Mouse (Mus musculus): Measurements from ENCODE around the gene Dnajc15. TPM values are rescaled to one million over a fixed set of nuclear protein-coding genes. Genes with fewer than 3 reads are reported as not detected.

The Dnajc15 gene
- polyA plus RNA-seq, 1 experiment = 50.1 TPM

GRCm38 (mm10) chr14:77771626-77772025 is 103.3 kb downstream of the Dnajc15 start:
- no peaks in the 10 kb centered on the region for H3K36me3 ChIP-seq (ENCODE audit: control insufficient read depth, insufficient read depth)
- no peak overlapping the region for H3ac ChIP-seq (ENCODE audit: control insufficient read depth, insufficient read length, low read depth)
- no peaks in the 10 kb centered on the region for H3K27me3 ChIP-seq (ENCODE audit: control insufficient read depth, insufficient read depth, insufficient read length)
- no peak overlapping the region for H3K4me3 ChIP-seq (ENCODE audit: insufficient read depth, poor library complexity, severe bottlenecking)
- H3K79me3 ChIP-seq (ENCODE audit: low read depth) = no peaks in the 10 kb centered on the region
- TF ChIP-seq MYOD1 (IDR thresholded peaks at IDR 0.05; ENCODE audit: control insufficient read depth, insufficient read length, low read depth) (no peak), FOSL1 (IDR thresholded peaks at IDR 0.05; ENCODE audit: insufficient read depth, low read length, poor library complexity, severe bottlenecking) (no peak), USF1 (IDR thresholded peaks at IDR 0.05; ENCODE audit: low read depth) (no peak), MYOG (IDR thresholded peaks at IDR 0.05; ENCODE audit: control insufficient read depth, extremely low read depth, insufficient read length) (no peak), MAX (IDR thresholded peaks at IDR 0.05) (no peak), CTCF (IDR thresholded peaks at IDR 0.05; ENCODE audit: control insufficient read depth, insufficient read depth, insufficient read length) (no peak), CEBPB (IDR thresholded peaks at IDR 0.05; ENCODE audit: low read depth) (no peak)
- no peaks in the 10 kb centered on the region for H3K79me2 ChIP-seq (ENCODE audit: control insufficient read depth, insufficient read depth)

Other genes starting within 250 kb of the Dnajc15 start
- gene Epsti1, start 29.1 kb upstream of the Dnajc15 start, polyA plus RNA-seq (2012; fragmentation: generic; extraction: Trizol) = 0.11 TPM
- not detected for gene Fam216b, start 213.9 kb upstream of the Dnajc15 start, polyA plus RNA-seq (2012; fragmentation: generic; extraction: Trizol)